Mouse (Mus musculus): ENCODE measurements around the gene Inip. TPM values are rescaled to one million over a fixed set of nuclear protein-coding genes. Genes with fewer than 3 reads are reported as not detected.

Inip gene
- polyA plus RNA-seq, 1 experiment = 19.8 TPM

- no peak overlapping the region for H3K27ac ChIP-seq (ENCODE audit: insufficient read depth, low read length)
- peaks cover 16% of the 10 kb centered on the region for H3K4me1 ChIP-seq (ENCODE audit: control insufficient read depth, insufficient read depth, low read length)
- no peak for TF ChIP-seq POLR2A (IDR thresholded peaks at IDR 0.05; ENCODE audit: low read depth, low read length)
- no peak for TF ChIP-seq CTCF (IDR thresholded peaks at IDR 0.05; ENCODE audit: borderline replicate concordance, insufficient read depth, low read length)
- H3K4me3 ChIP-seq (ENCODE audit: insufficient read depth, low read length) = no peak overlapping the region
These were observed 40.0 kb downstream of the Inip start for GRCm38 (mm10) chr4:59761365-59761729.

GRCm38 (mm10) chr4:59760636-59761364 is 40.6 kb downstream of the Inip start:
- peak overlapping the region; percentile 43 for H3K27ac ChIP-seq (ENCODE audit: insufficient read depth, low read length)
- H3K4me1 ChIP-seq (ENCODE audit: control insufficient read depth, insufficient read depth, low read length) = peaks cover 15% of the 10 kb centered on the region
- TF ChIP-seq POLR2A (IDR thresholded peaks at IDR 0.05; ENCODE audit: low read depth, low read length) (no peak), CTCF (IDR thresholded peaks at IDR 0.05; ENCODE audit: borderline replicate concordance, insufficient read depth, low read length) (peak; percentile 34; the same call in 1 of the 2 replicates)
- H3K4me3 ChIP-seq (ENCODE audit: insufficient read depth, low read length) = no peak overlapping the region

- Histone ChIP-seq H3K27ac (ENCODE audit: insufficient read depth, low read length) (peak overlapping the region; percentile 43; the same call in 1 of the 2 replicates), H3K4me1 (ENCODE audit: control insufficient read depth, insufficient read depth, low read length) (peaks cover 13% of the 10 kb centered on the region), H3K4me3 (ENCODE audit: insufficient read depth, low read length) (no peak overlapping the region)
- TF ChIP-seq POLR2A (IDR thresholded peaks at IDR 0.05; ENCODE audit: low read depth, low read length) (no peak), CTCF (IDR thresholded peaks at IDR 0.05; ENCODE audit: borderline replicate concordance, insufficient read depth, low read length) (no peak)
These were observed 41.4 kb downstream of the Inip start for GRCm38 (mm10) chr4:59760016-59760415.

- Histone ChIP-seq H3K4me1 (ENCODE audit: control insufficient read depth, insufficient read depth, low read length) (peaks cover 13% of the 10 kb centered on the region), H3K27ac (ENCODE audit: insufficient read depth, low read length) (peak overlapping the region; percentile 93), H3K4me3 (ENCODE audit: insufficient read depth, low read length) (no peak overlapping the region)
- TF ChIP-seq CTCF (IDR thresholded peaks at IDR 0.05; ENCODE audit: borderline replicate concordance, insufficient read depth, low read length) (no peak), POLR2A (IDR thresholded peaks at IDR 0.05; ENCODE audit: low read depth, low read length) (no peak)
These were observed 43.6 kb downstream of the Inip start for GRCm38 (mm10) chr4:59757452-59758435.

GRCm38 (mm10) chr4:59756332-59757082 is 44.9 kb downstream of the Inip start:
- Histone ChIP-seq H3K4me3 (ENCODE audit: insufficient read depth, low read length) (no peak overlapping the region), H3K27ac (ENCODE audit: insufficient read depth, low read length) (peak overlapping the region; percentile 93), H3K4me1 (ENCODE audit: control insufficient read depth, insufficient read depth, low read length) (peaks cover 13% of the 10 kb centered on the region)
- no peak for TF ChIP-seq POLR2A (IDR thresholded peaks at IDR 0.05; ENCODE audit: low read depth, low read length)
- no peak for TF ChIP-seq CTCF (IDR thresholded peaks at IDR 0.05; ENCODE audit: borderline replicate concordance, insufficient read depth, low read length)

- H3K4me3 ChIP-seq (ENCODE audit: insufficient read depth, low read length) = no peak overlapping the region
- H3K4me1 ChIP-seq (ENCODE audit: control insufficient read depth, insufficient read depth, low read length) = peaks cover 6% of the 10 kb centered on the region
- no peak for TF ChIP-seq CTCF (IDR thresholded peaks at IDR 0.05; ENCODE audit: borderline replicate concordance, insufficient read depth, low read length)
- no peak for TF ChIP-seq POLR2A (IDR thresholded peaks at IDR 0.05; ENCODE audit: low read depth, low read length)
- no peak overlapping the region for H3K27ac ChIP-seq (ENCODE audit: insufficient read depth, low read length)
These were observed 47.8 kb downstream of the Inip start for GRCm38 (mm10) chr4:59753491-59754140.

GRCm38 (mm10) chr4:59739882-59740281 is 61.5 kb downstream of the Inip start:
- no peak overlapping the region for H3K4me3 ChIP-seq (ENCODE audit: insufficient read depth, low read length)
- no peaks in the 10 kb centered on the region for H3K4me1 ChIP-seq (ENCODE audit: control insufficient read depth, insufficient read depth, low read length)
- no peak overlapping the region for H3K27ac ChIP-seq (ENCODE audit: insufficient read depth, low read length)
- TF ChIP-seq POLR2A (IDR thresholded peaks at IDR 0.05; ENCODE audit: low read depth, low read length) = no peak
- no peak for TF ChIP-seq CTCF (IDR thresholded peaks at IDR 0.05; ENCODE audit: borderline replicate concordance, insufficient read depth, low read length)

- no peak overlapping the region for H3K27ac ChIP-seq (ENCODE audit: insufficient read depth, low read length)
- H3K4me3 ChIP-seq (ENCODE audit: insufficient read depth, low read length) = no peak overlapping the region
- no peaks in the 10 kb centered on the region for H3K4me1 ChIP-seq (ENCODE audit: control insufficient read depth, insufficient read depth, low read length)
- TF ChIP-seq CTCF (IDR thresholded peaks at IDR 0.05; ENCODE audit: borderline replicate concordance, insufficient read depth, low read length) (no peak), POLR2A (IDR thresholded peaks at IDR 0.05; ENCODE audit: low read depth, low read length) (no peak)
These were observed 62.1 kb downstream of the Inip start for GRCm38 (mm10) chr4:59739321-59739720.

- TF ChIP-seq POLR2A (IDR thresholded peaks at IDR 0.05; ENCODE audit: low read depth, low read length) (no peak), CTCF (IDR thresholded peaks at IDR 0.05; ENCODE audit: borderline replicate concordance, insufficient read depth, low read length) (no peak)
- no peak overlapping the region for H3K27ac ChIP-seq (ENCODE audit: insufficient read depth, low read length)
- H3K4me1 ChIP-seq (ENCODE audit: control insufficient read depth, insufficient read depth, low read length) = no peaks in the 10 kb centered on the region
- H3K4me3 ChIP-seq (ENCODE audit: insufficient read depth, low read length) = no peak overlapping the region
These were observed 69.8 kb downstream of the Inip start for GRCm38 (mm10) chr4:59731544-59731943.

All from embryonic fibroblast, embryonic 13.5 days (primary cell).